Mouse (Mus musculus) E14TG2a.4 (cell line): Measurements from ENCODE around the gene Fam117a.

Experiments
- H3K27me3 ChIP-seq: 2 replicates; pipeline ENCODE4 v1.6.1; 2014; ENCODE audit warnings: low read length, control low read depth; ENCODE audit not compliant: insufficient read depth
- H3K36me3 ChIP-seq: 2 replicates; pipeline ENCODE4 v1.6.1; 2014; ENCODE audit warnings: low read length, control low read depth; ENCODE audit not compliant: insufficient read depth
- H3K4me1 ChIP-seq: replicated peaks from 2 replicates; pipeline ENCODE4 v1.6.1; 2014; ENCODE audit warnings: low read depth, low read length, control low read depth
- H3K4me3 ChIP-seq: replicated peaks from 2 replicates; pipeline ENCODE4 v1.5.1; 2014; ENCODE audit warnings: mild to moderate bottlenecking, low read length
- H3K9me3 ChIP-seq: 2 replicates; pipeline ENCODE4 v1.6.1; 2014; ENCODE audit warnings: low read length, control low read depth
- CTCF ChIP-seq: conservative IDR thresholded peaks from 2 replicates; pipeline ENCODE4 v1.5.1; 2014; ENCODE audit warnings: low read length
- NANOG ChIP-seq: IDR thresholded peaks from 2 replicates; pipeline ENCODE4 v1.6.1; 2014; ENCODE audit warnings: borderline replicate concordance, low read length, mixed read lengths
- POU5F1 ChIP-seq: IDR thresholded peaks from 2 replicates; pipeline ENCODE4 v1.6.1; 2014; ENCODE audit warnings: low read length, borderline replicate concordance

Gene Fam117a

DNA sequence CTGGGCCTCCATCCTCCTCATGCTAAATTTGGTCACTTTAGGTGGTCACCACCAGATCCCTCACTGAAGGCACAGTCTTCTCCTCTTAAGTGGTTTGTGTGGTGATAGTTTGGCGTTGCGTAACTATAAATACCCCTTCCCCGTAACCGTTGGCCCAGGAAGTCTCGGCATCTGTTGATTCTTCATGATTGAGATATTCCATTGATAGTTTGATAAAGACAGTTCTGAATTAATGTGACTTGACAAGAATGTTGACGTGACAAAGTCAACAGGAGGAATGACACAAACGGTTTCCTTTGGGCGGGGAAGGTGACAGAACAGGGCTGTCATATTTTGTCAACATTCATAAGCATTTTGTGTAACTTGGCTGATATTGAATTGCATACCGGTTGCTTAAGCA, 16.4 kb downstream of the Fam117a start:
- TF ChIP-seq NANOG (no peak), CTCF (no peak), POU5F1 (no peak)
- Histone ChIP-seq H3K4me1 (peaks cover 51% of the 10 kb centered on the region), H3K9me3 (no peaks in the 10 kb centered on the region), H3K36me3 (peaks cover 90% of the 10 kb centered on the region), H3K27me3 (no peaks in the 10 kb centered on the region), H3K4me3 (no peak overlapping the region)

DNA sequence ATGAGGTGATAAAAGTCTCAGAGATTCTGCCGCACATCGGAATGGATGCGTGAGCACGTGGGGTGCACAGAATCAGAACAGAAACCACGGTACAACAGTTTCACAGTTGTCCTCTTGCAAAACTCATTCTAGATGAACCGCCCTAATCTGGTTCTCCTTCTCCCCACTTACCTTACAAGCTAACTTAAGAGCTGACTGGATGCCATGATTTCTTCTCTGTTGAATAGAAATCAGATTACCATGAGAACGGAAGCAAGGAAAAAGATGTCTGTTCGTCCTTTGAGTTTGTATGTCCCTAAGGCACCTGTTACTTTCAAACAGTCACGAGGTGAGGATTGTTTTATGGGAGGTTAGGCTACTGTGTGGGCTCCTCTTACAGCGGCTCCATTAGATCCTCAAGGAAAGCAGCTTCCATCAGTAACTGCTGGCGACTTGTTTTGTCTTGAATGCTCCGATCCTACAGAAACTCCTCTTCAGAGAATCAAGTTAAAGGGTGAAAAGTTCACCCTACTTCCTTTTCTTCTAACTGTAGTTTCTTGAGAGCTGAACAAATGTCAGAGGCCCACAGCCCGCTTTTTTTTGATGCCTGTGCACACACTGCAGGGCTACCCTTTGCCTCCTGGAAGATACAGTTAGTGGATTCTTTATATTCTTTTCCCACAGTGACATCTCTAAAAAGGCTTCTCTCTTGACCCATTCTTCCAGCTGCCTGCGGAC, 17.6 kb downstream of the Fam117a start:
- TF ChIP-seq CTCF (no peak), POU5F1 (no peak), NANOG (no peak)
- H3K4me3 ChIP-seq: no peak overlapping the region
- H3K4me1 ChIP-seq: peaks cover 60% of the 10 kb centered on the region
- no peaks in the 10 kb centered on the region for H3K27me3 ChIP-seq
- no peaks in the 10 kb centered on the region for H3K9me3 ChIP-seq
- peaks cover 89% of the 10 kb centered on the region for H3K36me3 ChIP-seq

DNA sequence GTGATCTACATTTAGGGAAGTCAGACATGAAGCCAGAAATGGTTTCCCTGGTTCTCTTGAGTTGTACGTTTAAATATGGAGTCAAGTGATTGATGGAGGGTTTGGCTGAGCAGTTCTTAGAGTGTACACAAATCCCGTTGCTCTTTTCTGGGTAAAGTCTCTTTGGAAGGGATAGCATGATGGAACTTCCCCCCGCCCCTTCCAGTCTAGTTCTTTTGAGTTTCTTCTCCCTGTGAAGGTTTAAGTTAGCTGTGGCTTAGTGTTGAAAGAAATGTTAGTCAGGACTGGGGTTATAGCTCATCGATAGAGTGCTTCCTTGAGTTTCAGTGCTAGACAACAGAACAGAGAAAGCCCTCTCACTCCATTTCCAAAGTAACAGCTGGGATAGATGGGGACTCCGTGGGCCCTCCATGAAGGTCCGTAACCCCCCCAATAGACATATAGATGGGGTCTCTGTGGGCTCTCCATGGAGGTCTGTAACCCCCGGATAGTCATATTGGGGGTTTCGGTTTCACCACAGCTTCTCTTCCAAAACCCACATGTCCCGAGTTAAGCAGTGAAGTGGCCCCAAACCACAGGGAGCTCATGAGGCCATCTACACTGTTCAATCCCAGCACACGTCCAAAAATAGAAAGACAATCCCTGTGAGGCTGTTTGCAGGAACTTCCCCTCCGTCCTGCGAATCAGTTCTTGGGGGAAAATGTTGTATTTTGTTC, 18.3 kb downstream of the Fam117a start:
- no peak overlapping the region for H3K4me3 ChIP-seq
- no peaks in the 10 kb centered on the region for H3K27me3 ChIP-seq
- TF ChIP-seq POU5F1 (no peak), NANOG (no peak), CTCF (no peak)
- H3K4me1 ChIP-seq: peaks cover 59% of the 10 kb centered on the region
- H3K36me3 ChIP-seq: peaks cover 91% of the 10 kb centered on the region
- H3K9me3 ChIP-seq: no peaks in the 10 kb centered on the region

DNA sequence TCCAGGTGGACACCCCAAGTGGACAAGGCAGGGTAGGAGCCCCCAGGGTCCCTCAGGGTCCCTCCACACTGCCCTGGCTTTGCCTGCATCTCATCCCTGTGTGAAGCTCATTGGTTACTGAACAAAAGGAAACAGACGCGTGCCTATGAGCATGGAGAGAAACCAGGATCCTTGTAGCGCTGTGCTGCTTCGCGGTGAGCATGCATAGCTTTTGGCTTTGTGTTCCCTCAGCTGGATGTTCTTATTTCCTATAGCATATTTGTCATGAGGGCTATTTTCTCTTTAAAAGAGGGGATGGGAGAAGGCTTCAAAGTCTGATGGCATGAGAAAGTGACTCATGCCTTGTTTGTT, 18.8 kb downstream of the Fam117a start:
- no peak overlapping the region for H3K4me3 ChIP-seq
- peaks cover 57% of the 10 kb centered on the region for H3K4me1 ChIP-seq
- peaks cover 91% of the 10 kb centered on the region for H3K36me3 ChIP-seq
- no peak for TF ChIP-seq CTCF
- TF ChIP-seq POU5F1: no peak
- no peak for TF ChIP-seq NANOG
- no peaks in the 10 kb centered on the region for H3K9me3 ChIP-seq
- H3K27me3 ChIP-seq: no peaks in the 10 kb centered on the region

DNA sequence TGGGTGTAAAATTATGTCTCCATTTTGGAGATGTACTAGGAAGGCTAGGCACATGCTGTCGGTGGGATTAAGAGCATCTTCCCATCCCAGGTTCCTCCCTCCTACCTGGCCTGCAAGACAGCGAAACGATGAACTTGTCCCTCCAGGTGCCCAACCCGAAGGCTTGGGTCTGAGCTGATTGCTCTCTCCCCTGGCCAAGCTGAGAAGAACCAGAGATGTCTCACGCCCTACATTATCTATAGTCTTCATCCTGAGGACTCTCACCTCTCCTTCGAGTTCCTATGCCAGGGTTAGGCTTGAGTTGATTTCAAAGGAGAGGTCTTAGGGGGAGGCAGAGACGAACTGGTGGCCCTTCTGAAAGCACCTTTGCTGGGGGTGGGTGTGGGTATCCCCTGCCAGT, 19.2 kb downstream of the Fam117a start:
- Histone ChIP-seq H3K9me3 (no peaks in the 10 kb centered on the region), H3K4me1 (peaks cover 57% of the 10 kb centered on the region), H3K27me3 (no peaks in the 10 kb centered on the region), H3K4me3 (no peak overlapping the region), H3K36me3 (peaks cover 91% of the 10 kb centered on the region)
- TF ChIP-seq CTCF (no peak), NANOG (no peak), POU5F1 (no peak)

DNA sequence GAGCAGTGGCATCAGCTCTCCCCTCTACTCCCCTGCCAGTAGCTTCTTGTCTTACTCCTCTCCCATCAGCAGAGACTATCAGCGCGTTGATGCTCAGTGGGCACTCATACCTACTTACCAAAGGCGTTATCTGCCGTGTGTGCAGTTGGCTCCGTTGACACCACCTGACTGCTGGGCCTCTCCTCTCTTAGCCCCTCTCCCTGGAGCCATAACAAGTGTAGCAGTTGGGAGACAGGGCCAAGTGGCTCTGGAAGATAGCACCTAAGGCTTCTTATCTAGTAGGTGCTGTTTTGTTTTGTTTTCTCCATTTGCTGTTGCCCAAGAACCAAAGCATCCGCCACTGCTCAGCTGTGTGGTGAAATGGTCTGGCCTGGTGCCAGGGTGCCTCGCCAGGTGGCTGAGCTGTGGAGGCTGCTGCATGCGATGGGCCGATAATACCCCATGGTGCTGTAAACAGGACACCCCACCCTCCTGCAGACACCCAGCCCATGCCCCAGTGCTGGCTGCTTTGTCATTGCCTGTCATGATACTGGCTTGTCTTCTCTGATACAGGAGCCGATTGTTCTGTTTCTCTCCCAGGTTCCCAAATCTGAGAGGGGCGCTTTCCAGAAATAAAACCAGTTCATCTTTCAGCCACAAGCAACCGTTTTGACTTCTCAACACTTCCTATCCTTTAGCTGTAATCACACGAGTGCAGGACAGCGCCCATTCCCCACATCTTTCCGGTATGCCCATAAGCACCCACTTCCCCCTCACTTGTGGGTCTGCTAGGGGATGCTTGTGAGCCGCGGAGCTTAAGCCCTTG, 19.9 kb downstream of the Fam117a start:
- H3K4me3 ChIP-seq: no peak overlapping the region
- TF ChIP-seq NANOG (no peak), CTCF (no peak), POU5F1 (no peak)
- H3K27me3 ChIP-seq: no peaks in the 10 kb centered on the region
- no peaks in the 10 kb centered on the region for H3K9me3 ChIP-seq
- peaks cover 87% of the 10 kb centered on the region for H3K36me3 ChIP-seq
- H3K4me1 ChIP-seq: peaks cover 57% of the 10 kb centered on the region

DNA sequence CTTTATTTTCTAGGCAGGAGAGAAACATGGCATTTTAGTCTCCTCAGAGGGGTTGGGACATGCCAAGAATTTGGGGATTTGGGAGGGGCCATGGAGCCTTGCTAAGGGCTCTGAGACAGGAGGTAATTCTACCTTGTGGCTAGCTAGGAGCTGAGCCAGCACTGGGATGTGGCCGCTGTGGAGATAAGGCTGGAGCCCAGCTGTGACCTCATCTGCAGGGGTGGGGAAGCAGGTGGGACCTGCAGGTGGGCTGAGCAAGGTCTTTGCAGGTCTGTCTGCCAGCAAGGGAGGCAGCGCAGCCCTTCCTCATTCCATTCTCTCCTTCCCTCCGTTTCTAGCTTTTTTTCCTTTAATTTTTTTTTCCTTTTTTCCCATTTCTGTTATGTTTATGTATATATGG, 21.4 kb downstream of the Fam117a start:
- Histone ChIP-seq H3K9me3 (no peaks in the 10 kb centered on the region), H3K27me3 (no peaks in the 10 kb centered on the region), H3K4me3 (no peak overlapping the region), H3K36me3 (peaks cover 82% of the 10 kb centered on the region), H3K4me1 (peaks cover 53% of the 10 kb centered on the region)
- TF ChIP-seq POU5F1 (no peak), NANOG (no peak), CTCF (no peak)

DNA sequence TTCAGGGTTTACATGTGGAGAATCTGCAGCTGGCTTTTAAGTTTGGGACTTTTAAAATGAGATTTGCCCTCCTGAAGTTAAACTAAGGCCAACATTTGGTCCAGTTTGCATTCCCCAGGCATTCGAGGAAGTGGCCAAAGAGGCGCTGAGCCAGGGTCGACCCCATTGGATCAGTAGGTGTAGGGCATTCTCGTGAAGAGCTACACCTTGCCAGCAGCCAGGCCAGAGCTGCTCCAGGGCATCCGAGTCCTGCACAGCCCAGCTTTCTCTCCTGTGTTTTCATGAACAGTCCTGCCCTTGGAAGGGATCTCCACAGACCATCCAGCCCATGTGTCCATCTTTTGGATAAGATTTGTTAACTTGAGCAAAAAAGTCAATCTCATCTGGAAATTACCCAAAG, 27.6 kb downstream of the Fam117a start:
- Histone ChIP-seq H3K36me3 (peaks cover 86% of the 10 kb centered on the region), H3K27me3 (no peaks in the 10 kb centered on the region), H3K4me3 (no peak overlapping the region), H3K4me1 (peaks cover 18% of the 10 kb centered on the region), H3K9me3 (no peaks in the 10 kb centered on the region)
- TF ChIP-seq NANOG (no peak), CTCF (no peak), POU5F1 (no peak)
